Mouse (Mus musculus) activated CD4-positive, CD25-positive, alpha-beta regulatory T cell (primary cell): ENCODE measurements around the gene Commd7. TPM values are rescaled to one million over a fixed set of nuclear protein-coding genes. Genes with fewer than 3 reads are reported as not detected.

Experiments used
- polyA plus RNA-seq, 2 experiments: library from polyadenylated mRNA; unstranded; fragments of 100-300 nt; shearing (Covaris generic); gene quantifications; one replicate each; pipeline ENCODE4 v1.2.1; 2017

The Commd7 gene
- polyA plus RNA-seq = 100 to 1,000 TPM; 133 to 145 TPM

GRCm38 (mm10) chr2:153631976-153632870 lies at the start of gene Commd7:
TSS of gene Commd7 (minus strand) at chr2:153632781.

GRCm38 (mm10) chr2:153649298-153650013 lies 16.9 kb upstream of the Commd7 start, which contains the start of gene Dnmt3b:
TSS of gene Dnmt3b (plus strand) at chr2:153649450.

Other genes with a start within 250 kb of the Commd7 start
- gene 4930404H24Rik, start 140.0 kb downstream of the Commd7 start, polyA plus RNA-seq = not detected
- 1 to 10 TPM; 2.5 to 4.8 TPM for gene Nol4l, start 102.8 kb downstream of the Commd7 start, polyA plus RNA-seq
- 10 to 100 TPM in 1 of 2 experiments, 1 to 10 TPM in 1; 7.2 to 10.1 TPM for gene Dnmt3b, start 16.7 kb upstream of the Commd7 start, polyA plus RNA-seq
- not detected for gene Dnmt3c, start 63.9 kb upstream of the Commd7 start, polyA plus RNA-seq
- 100 to 1,000 TPM; 199 to 214 TPM for gene Mapre1, start 108.5 kb upstream of the Commd7 start, polyA plus RNA-seq
- gene Efcab8, start 147.2 kb upstream of the Commd7 start, polyA plus RNA-seq = under 1 TPM; 0.24 to 0.44 TPM
- not detected for gene Sun5, start 238.3 kb upstream of the Commd7 start, polyA plus RNA-seq
- not detected for gene Bpifb2, start 242.3 kb upstream of the Commd7 start, polyA plus RNA-seq